Mouse (Mus musculus) thymus, adult 2 months (tissue): Measurements from ENCODE around the gene Dtd1.

Experiments
- CTCF ChIP-seq: fragments of 200-500 bp; IDR thresholded peaks from 2 replicates; pipeline ENCODE4 v1.5.1; 2012; ENCODE audit warnings: mild to moderate bottlenecking, control low read depth, low read length, moderate library complexity, borderline replicate concordance; ENCODE audit not compliant: control insufficient read depth, poor library complexity, insufficient read depth; ENCODE audit errors: extremely low read depth
- POLR2A ChIP-seq: fragments of 200-500 bp; IDR thresholded peaks from 2 replicates; pipeline ENCODE4 v1.6.1; 2012; ENCODE audit warnings: mild to moderate bottlenecking, low read length, control low read depth, moderate library complexity; ENCODE audit not compliant: control insufficient read depth, poor library complexity, insufficient read depth; ENCODE audit errors: extremely low read depth

- TF ChIP-seq CTCF = no peak
- TF ChIP-seq POLR2A = no peak
Measured at GRCm38 (mm10) chr2:144637671-144638395, 38.1 kb downstream of the Dtd1 start.
